Mouse (Mus musculus) lung, postnatal 0 days (tissue): Measurements from ENCODE around the gene Aoc2.
"Not testable (repeated sequence)": the region's sequence is repeated elsewhere in the genome, so short reads cannot be mapped to it uniquely, and the experiment has no call there.

Experiments
- CTCF ChIP-seq: IDR thresholded peaks from 2 replicates; pipeline ENCODE4 v1.5.1; 2016; ENCODE audit warnings: antibody characterized with exemption, mild to moderate bottlenecking
- EP300 ChIP-seq: IDR thresholded peaks from 2 replicates; pipeline ENCODE4 v1.6.1; 2016; ENCODE audit warnings: antibody characterized with exemption, mild to moderate bottlenecking, control low read depth

DNA sequence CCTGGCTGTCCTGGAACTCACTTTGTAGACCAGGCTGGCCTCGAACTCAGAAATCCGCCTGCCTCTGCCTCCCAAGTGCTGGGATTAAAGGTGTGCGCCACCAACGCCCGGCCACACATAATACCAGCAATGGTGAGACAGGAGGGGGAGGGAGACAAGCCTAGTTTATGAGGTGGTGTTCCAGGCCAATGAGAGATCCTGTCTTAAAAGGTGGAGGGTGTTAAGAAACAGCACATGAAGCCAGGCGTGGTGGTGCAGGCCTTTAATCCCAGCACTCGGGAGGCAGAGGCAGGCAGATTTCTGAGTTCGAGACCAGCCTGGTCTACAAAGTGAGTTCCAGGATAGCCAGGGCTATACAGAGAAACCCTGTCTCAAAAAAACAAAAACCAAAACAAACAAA lies 53.3 kb downstream of the Aoc2 start:
- TF ChIP-seq CTCF, EP300: not testable (repeated sequence)
